Mouse (Mus musculus): Measurements from ENCODE around the gene Tmc3.

DNA sequence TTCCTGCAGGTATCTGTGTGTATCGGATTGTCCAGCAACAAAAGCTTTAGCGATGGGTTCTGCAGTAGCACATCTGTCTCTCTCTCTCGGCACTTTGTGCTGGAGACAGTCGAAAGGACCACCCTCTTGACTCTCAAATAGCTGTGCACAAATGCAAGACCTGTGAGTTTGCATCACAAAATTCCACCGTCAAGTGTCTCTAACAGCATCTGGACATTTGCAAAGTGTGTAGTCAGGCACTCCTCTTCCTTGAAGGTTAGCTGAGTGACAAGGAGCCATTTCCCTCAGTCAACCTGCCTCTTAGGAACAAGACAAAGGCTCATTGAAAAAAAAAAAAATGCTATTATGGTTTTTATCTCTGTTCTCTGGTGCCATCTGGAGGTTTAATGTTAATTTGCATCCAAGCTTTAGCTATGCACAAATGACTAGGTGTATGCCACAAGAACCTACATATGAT, 34.7 kb upstream of the Tmc3 start:
- TF ChIP-seq POLR2A (IDR thresholded peaks at IDR 0.05; ENCODE audit: insufficient read depth, low read depth, low read length) (no peak), CTCF (IDR thresholded peaks at IDR 0.05) (peak; percentile 85)
